24 mouse cellular contexts compared by ENCODE assay signal in the genomic region with DNA sequence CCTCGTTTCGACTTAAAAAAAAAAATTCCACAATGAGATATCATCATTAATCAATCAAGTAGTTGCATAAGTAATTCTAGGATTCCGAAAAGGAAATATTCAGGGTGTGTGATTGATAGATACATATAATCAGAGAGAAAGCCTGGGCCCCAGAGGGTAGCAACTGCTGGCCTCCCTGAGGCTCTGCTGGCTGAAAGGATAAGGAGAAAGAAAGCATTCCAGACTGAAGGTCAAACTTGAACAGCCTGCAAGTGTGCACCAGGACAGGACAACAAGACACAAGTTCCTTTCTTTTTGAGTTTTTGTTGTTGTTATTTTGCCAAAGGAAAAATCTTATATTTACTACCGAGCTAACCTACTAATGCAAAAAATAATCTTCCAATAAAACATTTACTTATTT. TPM values are rescaled to one million over a fixed set of nuclear protein-coding genes. Genes with fewer than 3 reads are reported as not detected.
"Had no signal": no experiment of that assay in that cellular context is flagged by ENCODE, and none has a peak within 500 bp of the region (broad histone marks: within the 10 kb centered on the region; RNA-seq: fewer than 3 reads in every experiment).

No protein-coding gene starts in this region.

- ATAC-seq: lung, postnatal 0 days had no signal

- H3K36me3 ChIP-seq: lung, embryonic 15.5 days; midbrain, embryonic 13.5 days; midbrain, embryonic 15.5 days; neural tube, embryonic 12.5 days had no signal

- H3K4me2 ChIP-seq: midbrain, embryonic 11.5 days had no signal

- H3K4me3 ChIP-seq: lung, embryonic 15.5 days; megakaryocyte, embryonic 14.5 days; midbrain, embryonic 15.5 days had no signal

- H3K9ac ChIP-seq: lung, embryonic 15.5 days; midbrain, embryonic 13.5 days; midbrain, embryonic 15.5 days had no signal

- H3K9me3 ChIP-seq: lung, embryonic 15.5 days; megakaryocyte, embryonic 14.5 days; midbrain, embryonic 13.5 days; midbrain, embryonic 15.5 days; neural tube, embryonic 12.5 days had no signal

- H3K27ac ChIP-seq: lung, embryonic 15.5 days; macrophage; midbrain, embryonic 13.5 days; midbrain, embryonic 15.5 days; neural tube, embryonic 12.5 days had no signal

- DNase-seq: lung, adult 2 months; lung, postnatal 14 days; lung, postnatal 36 days; right cerebral cortex, postnatal 14 days; thymus, adult 18-20 months; thymus, postnatal 14 days; thymus, postnatal 36 days had no signal

RNA-seq across cellular contexts. Expression of gene Foxi3, which starts 12.0 kb away (rescaled TPM):
- total RNA-seq: megakaryocyte progenitor cell, adult 5-6 weeks; midbrain, postnatal 0 days; monocyte, adult 5-6 weeks; neutrophil, adult 5-6 weeks had no signal
- polyA plus RNA-seq: lung, adult 2 months; lung, embryonic 15.5 days; lung, postnatal 0 days; macrophage; midbrain, embryonic 11.5 days; midbrain, embryonic 13.5 days; midbrain, embryonic 15.5 days; midbrain, postnatal 0 days; neural tube, embryonic 12.5 days; neural tube, embryonic 14.5 days; spleen, adult 2 months; stomach, embryonic 14.5 days; stomach, embryonic 16.5 days; thymus, postnatal 0 days had no signal

RNA-seq across cellular contexts. Expression of gene Tex37, which starts 49.6 kb away (rescaled TPM):
- total RNA-seq: megakaryocyte progenitor cell, adult 5-6 weeks; midbrain, postnatal 0 days; monocyte, adult 5-6 weeks; neutrophil, adult 5-6 weeks had no signal
- polyA plus RNA-seq: lung, adult 2 months; lung, embryonic 15.5 days; lung, postnatal 0 days; macrophage; midbrain, embryonic 11.5 days; midbrain, embryonic 13.5 days; midbrain, embryonic 15.5 days; midbrain, postnatal 0 days; neural tube, embryonic 12.5 days; neural tube, embryonic 14.5 days; spleen, adult 2 months; stomach, embryonic 14.5 days; stomach, embryonic 16.5 days; thymus, postnatal 0 days had no signal
